Mouse (Mus musculus) layer of hippocampus, adult 9-11 months (tissue): ENCODE results near the gene Ltn1.
A peak's percentile ranks its signal among the peaks of the same experiment; 100 is the strongest.

Experiments
- DNase-seq: peaks from one replicate; pipeline ENCODE4 v3.0.0; 2022

Gene Ltn1

GRCm38 (mm10) chr16:87387444-87387977, 44.9 kb downstream of the Ltn1 start:
- no peak for DNase-seq

GRCm38 (mm10) chr16:87384366-87384765, 48.0 kb downstream of the Ltn1 start:
- DNase-seq = no peak

- DNase-seq = no peak
Observed at GRCm38 (mm10) chr16:87382996-87383395, 49.4 kb downstream of the Ltn1 start.

- no peak for DNase-seq
Observed at GRCm38 (mm10) chr16:87366445-87366844, 66.0 kb downstream of the Ltn1 start.

- no peak for DNase-seq
Observed at GRCm38 (mm10) chr16:87366035-87366434, 66.4 kb downstream of the Ltn1 start.

- DNase-seq = no peak
Observed at GRCm38 (mm10) chr16:87364231-87364630, 68.2 kb downstream of the Ltn1 start.

- DNase-seq = no peak
Observed at GRCm38 (mm10) chr16:87360096-87360495, 72.3 kb downstream of the Ltn1 start.

- no peak for DNase-seq
Observed at GRCm38 (mm10) chr16:87354748-87355147, 77.7 kb downstream of the Ltn1 start.

GRCm38 (mm10) chr16:87354075-87354583, 78.3 kb downstream of the Ltn1 start, which contains the start of gene N6amt1:
Gene N6amt1 (plus strand): TSS chr16:87354185.
- DNase-seq = peak; percentile 93

GRCm38 (mm10) chr16:87353605-87354004, 78.8 kb downstream of the Ltn1 start:
- DNase-seq = no peak

- DNase-seq = no peak
Observed at GRCm38 (mm10) chr16:87351386-87352105, 80.9 kb downstream of the Ltn1 start.

- no peak for DNase-seq
Observed at GRCm38 (mm10) chr16:87348133-87348532, 84.3 kb downstream of the Ltn1 start.

- DNase-seq = no peak
Observed at GRCm38 (mm10) chr16:87341043-87341572, 91.3 kb downstream of the Ltn1 start.

GRCm38 (mm10) chr16:87334756-87335155, 97.7 kb downstream of the Ltn1 start:
- no peak for DNase-seq

GRCm38 (mm10) chr16:87329986-87330385, 102.4 kb downstream of the Ltn1 start:
- no peak for DNase-seq
